Mouse (Mus musculus): ENCODE data around the gene Cbl. TPM values are rescaled to one million over a fixed set of nuclear protein-coding genes. Genes with fewer than 3 reads are reported as not detected.

Gene Cbl
- polyA plus RNA-seq, 1 experiment from 2014 or later = 16.4 TPM

DNA sequence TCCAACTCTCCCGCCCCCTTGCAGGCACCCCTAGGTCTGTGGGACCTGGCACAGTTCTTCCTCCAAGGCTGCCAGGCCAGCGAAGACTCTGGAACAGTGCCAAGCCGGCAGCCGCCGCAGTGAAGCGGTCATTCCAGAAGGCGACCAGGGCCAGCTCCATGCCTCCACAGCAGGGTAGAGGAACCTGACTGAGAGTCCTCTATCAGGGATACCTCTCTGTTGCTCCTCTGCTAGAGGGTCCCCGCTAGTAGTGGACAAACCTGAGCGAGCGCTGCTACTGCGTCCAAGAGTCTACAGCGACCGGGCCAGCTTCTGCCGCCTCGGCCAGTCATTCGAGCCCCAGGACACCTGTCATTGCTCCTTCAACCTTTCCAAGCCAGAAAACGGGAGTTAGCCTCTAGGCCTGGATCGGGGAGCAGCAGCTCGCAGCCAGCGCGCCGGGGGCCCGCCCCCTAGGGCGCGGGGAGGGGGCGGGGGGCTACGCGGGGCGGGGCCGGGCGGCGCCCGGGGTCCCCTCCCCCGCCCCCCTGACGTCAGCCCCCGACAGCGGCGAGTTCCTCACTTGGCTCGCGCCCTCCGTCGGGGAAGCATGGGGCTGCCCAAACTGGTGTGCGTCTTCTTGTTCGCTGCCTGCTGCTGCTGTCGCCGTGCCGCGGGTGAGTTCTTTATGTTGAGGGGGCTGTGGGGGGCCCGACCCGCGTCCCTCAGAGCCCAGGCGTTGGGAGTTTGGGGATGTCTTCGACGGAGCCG is 99.6 kb downstream of the Cbl start, which contains the start of gene Mcam:
TSS of gene Mcam (plus strand) at position 369 of the 750 bp plus-strand sequence.
- Histone ChIP-seq H3K4me3 (ENCODE audit: low read depth, low read length) (peak within 1 kb of the TSS; percentile 58), H3K27ac (replicated peaks; ENCODE audit: low read depth, low read length) (0 out of 2 replicates have a peak within 1 kb of the TSS, but pooled peaks have one; percentile 35), H3K4me1 (ENCODE audit: control insufficient read depth, insufficient read depth, low read length) (peaks cover 9% of the 10 kb centered on the region), H3K4me2 (ENCODE audit: low read depth, low read length) (peak within 1 kb of the TSS; percentile 90), H3K9ac (replicated peaks; ENCODE audit: low read length) (peak within 1 kb of the TSS; percentile 60), H3K27me3 (ENCODE audit: control insufficient read depth, insufficient read depth, low read length) (peaks cover 25% of the 10 kb centered on the region), H3K36me3 (replicated peaks; ENCODE audit: control insufficient read depth, insufficient read depth, low read depth, low read length) (no peaks in the 10 kb centered on the region), H3K9me3 (replicated peaks; ENCODE audit: control insufficient read depth, low read length) (no peaks in the 10 kb centered on the region)
- DNase-seq (ENCODE audit: low spot score) = peak; percentile 76
- no peak; the same call in 1 of the 2 replicates for ATAC-seq (replicated peaks; ENCODE audit: insufficient number of reproducible peaks, low FRiP score, low TSS enrichment, low read depth)
- WGBS = 1% methylated on average over 52 of the region's 55 CpGs

DNA sequence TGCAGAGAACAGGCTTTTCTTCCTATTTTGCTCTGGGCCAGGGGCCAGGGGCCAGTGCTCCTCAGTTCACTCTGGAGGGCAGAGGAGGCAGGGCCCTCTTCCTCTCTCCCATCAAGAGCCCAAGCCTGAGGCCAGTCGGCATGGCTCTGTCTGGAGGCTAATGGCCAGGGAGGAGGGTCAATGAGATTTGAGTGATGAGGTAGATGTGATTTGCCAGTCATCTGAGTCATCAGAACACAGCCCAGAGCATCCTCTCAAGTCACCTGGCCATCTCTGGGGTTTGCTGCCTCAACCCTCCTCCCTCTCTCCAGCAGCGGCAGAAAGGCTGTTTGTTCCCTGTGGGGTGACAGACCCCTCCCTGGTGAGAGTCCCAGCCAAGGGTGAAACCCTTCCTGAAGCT is 100.6 kb downstream of the Cbl start:
- Histone ChIP-seq H3K4me3 (ENCODE audit: low read depth, low read length) (peak overlapping the region; percentile 5; the same call in 1 of the 2 replicates), H3K9me3 (replicated peaks; ENCODE audit: control insufficient read depth, low read length) (no peaks in the 10 kb centered on the region), H3K9ac (replicated peaks; ENCODE audit: low read length) (0 out of 2 replicates have a peak overlapping the region, but pooled peaks have one; percentile 18), H3K27me3 (ENCODE audit: control insufficient read depth, insufficient read depth, low read length) (peaks cover 25% of the 10 kb centered on the region), H3K4me1 (ENCODE audit: control insufficient read depth, insufficient read depth, low read length) (peaks cover 9% of the 10 kb centered on the region), H3K36me3 (replicated peaks; ENCODE audit: control insufficient read depth, insufficient read depth, low read depth, low read length) (no peaks in the 10 kb centered on the region), H3K4me2 (ENCODE audit: low read depth, low read length) (peak overlapping the region; percentile 90), H3K27ac (replicated peaks; ENCODE audit: low read depth, low read length) (no peak overlapping the region)
- 15% methylated on average over 2 of the region's 2 CpGs for WGBS
- ATAC-seq (replicated peaks; ENCODE audit: insufficient number of reproducible peaks, low FRiP score, low TSS enrichment, low read depth) (no peak), DNase-seq (ENCODE audit: low spot score) (no peak)

DNA sequence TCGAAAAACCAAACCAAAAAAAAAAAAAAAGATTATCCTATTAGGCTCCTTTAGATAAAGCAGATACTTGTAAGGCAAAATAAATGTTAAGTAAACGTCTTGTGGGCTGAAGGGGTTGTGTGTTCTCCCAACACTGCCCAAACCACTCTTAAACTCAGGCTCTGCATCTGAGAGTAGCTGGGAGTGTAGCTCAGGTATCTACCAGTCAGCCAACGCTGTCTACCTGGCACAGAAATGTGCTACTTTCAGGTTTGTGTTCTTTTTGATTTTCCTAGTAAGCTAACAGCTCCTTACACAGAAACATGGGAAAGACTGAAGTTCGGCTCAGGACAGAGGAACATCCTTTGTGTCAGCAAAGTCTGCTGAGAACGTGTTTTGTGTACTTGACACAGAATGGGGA is 101.6 kb downstream of the Cbl start:
- ATAC-seq (replicated peaks; ENCODE audit: insufficient number of reproducible peaks, low FRiP score, low TSS enrichment, low read depth) = no peak
- H3K9ac ChIP-seq (replicated peaks; ENCODE audit: low read length) = no peak overlapping the region
- WGBS = 62% methylated on average over 5 of the region's 5 CpGs
- no peak for DNase-seq (ENCODE audit: low spot score)
- H3K4me2 ChIP-seq (ENCODE audit: low read depth, low read length) = no peak overlapping the region
- no peak overlapping the region for H3K4me3 ChIP-seq (ENCODE audit: low read depth, low read length)
- no peaks in the 10 kb centered on the region for H3K9me3 ChIP-seq (replicated peaks; ENCODE audit: control insufficient read depth, low read length)
- H3K36me3 ChIP-seq (replicated peaks; ENCODE audit: control insufficient read depth, insufficient read depth, low read depth, low read length) = no peaks in the 10 kb centered on the region
- peaks cover 25% of the 10 kb centered on the region for H3K27me3 ChIP-seq (ENCODE audit: control insufficient read depth, insufficient read depth, low read length)
- no peak overlapping the region for H3K27ac ChIP-seq (replicated peaks; ENCODE audit: low read depth, low read length)
- H3K4me1 ChIP-seq (ENCODE audit: control insufficient read depth, insufficient read depth, low read length) = peaks cover 9% of the 10 kb centered on the region

GRCm38 (mm10) chr9:44131276-44131590 is 102.6 kb downstream of the Cbl start:
- H3K9me3 ChIP-seq (replicated peaks; ENCODE audit: control insufficient read depth, low read length) = no peaks in the 10 kb centered on the region
- H3K4me3 ChIP-seq (ENCODE audit: low read depth, low read length) = no peak overlapping the region
- no peak overlapping the region for H3K27ac ChIP-seq (replicated peaks; ENCODE audit: low read depth, low read length)
- whole genome bisulfite sequencing = 28% methylated on average over 7 of the region's 7 CpGs
- H3K36me3 ChIP-seq (replicated peaks; ENCODE audit: control insufficient read depth, insufficient read depth, low read depth, low read length) = no peaks in the 10 kb centered on the region
- DNase-seq (ENCODE audit: low spot score) (no peak), ATAC-seq (replicated peaks; ENCODE audit: insufficient number of reproducible peaks, low FRiP score, low TSS enrichment, low read depth) (no peak)
- H3K4me1 ChIP-seq (ENCODE audit: control insufficient read depth, insufficient read depth, low read length) = peaks cover 9% of the 10 kb centered on the region
- peaks cover 24% of the 10 kb centered on the region for H3K27me3 ChIP-seq (ENCODE audit: control insufficient read depth, insufficient read depth, low read length)
- H3K9ac ChIP-seq (replicated peaks; ENCODE audit: low read length) = no peak overlapping the region; the same call in 1 of the 2 replicates
- H3K4me2 ChIP-seq (ENCODE audit: low read depth, low read length) = no peak overlapping the region

GRCm38 (mm10) chr9:44130581-44131275 is 103.1 kb downstream of the Cbl start:
- Histone ChIP-seq H3K9me3 (replicated peaks; ENCODE audit: control insufficient read depth, low read length) (no peaks in the 10 kb centered on the region), H3K9ac (replicated peaks; ENCODE audit: low read length) (no peak overlapping the region; the same call in 1 of the 2 replicates), H3K4me3 (ENCODE audit: low read depth, low read length) (peak overlapping the region; percentile 33; the same call in 1 of the 2 replicates), H3K36me3 (replicated peaks; ENCODE audit: control insufficient read depth, insufficient read depth, low read depth, low read length) (no peaks in the 10 kb centered on the region), H3K4me1 (ENCODE audit: control insufficient read depth, insufficient read depth, low read length) (peaks cover 9% of the 10 kb centered on the region), H3K4me2 (ENCODE audit: low read depth, low read length) (peak overlapping the region; percentile 74), H3K27me3 (ENCODE audit: control insufficient read depth, insufficient read depth, low read length) (peaks cover 22% of the 10 kb centered on the region), H3K27ac (replicated peaks; ENCODE audit: low read depth, low read length) (peak overlapping the region; percentile 29; the same call in 1 of the 2 replicates)
- whole genome bisulfite sequencing = 8% methylated on average over 17 of the region's 19 CpGs
- ATAC-seq (replicated peaks; ENCODE audit: insufficient number of reproducible peaks, low FRiP score, low TSS enrichment, low read depth) = peak; percentile 55
- DNase-seq (ENCODE audit: low spot score) = peak; percentile 56

- DNase-seq (ENCODE audit: low spot score) = peak; percentile 80
- peak overlapping the region; percentile 60 for H3K9ac ChIP-seq (replicated peaks; ENCODE audit: low read length)
- under 1% methylated on average over 27 of the region's 27 CpGs for WGBS
- H3K4me2 ChIP-seq (ENCODE audit: low read depth, low read length) = peak overlapping the region; percentile 74
- peak; percentile 53 for ATAC-seq (replicated peaks; ENCODE audit: insufficient number of reproducible peaks, low FRiP score, low TSS enrichment, low read depth)
- H3K36me3 ChIP-seq (replicated peaks; ENCODE audit: control insufficient read depth, insufficient read depth, low read depth, low read length) = no peaks in the 10 kb centered on the region
- H3K4me1 ChIP-seq (ENCODE audit: control insufficient read depth, insufficient read depth, low read length) = peaks cover 6% of the 10 kb centered on the region
- H3K27ac ChIP-seq (replicated peaks; ENCODE audit: low read depth, low read length) = peak overlapping the region; percentile 29; the same call in 1 of the 2 replicates
- no peaks in the 10 kb centered on the region for H3K9me3 ChIP-seq (replicated peaks; ENCODE audit: control insufficient read depth, low read length)
- peak overlapping the region; percentile 33 for H3K4me3 ChIP-seq (ENCODE audit: low read depth, low read length)
- peaks cover 17% of the 10 kb centered on the region for H3K27me3 ChIP-seq (ENCODE audit: control insufficient read depth, insufficient read depth, low read length)
These were observed 103.8 kb downstream of the Cbl start for GRCm38 (mm10) chr9:44130034-44130433.

DNA sequence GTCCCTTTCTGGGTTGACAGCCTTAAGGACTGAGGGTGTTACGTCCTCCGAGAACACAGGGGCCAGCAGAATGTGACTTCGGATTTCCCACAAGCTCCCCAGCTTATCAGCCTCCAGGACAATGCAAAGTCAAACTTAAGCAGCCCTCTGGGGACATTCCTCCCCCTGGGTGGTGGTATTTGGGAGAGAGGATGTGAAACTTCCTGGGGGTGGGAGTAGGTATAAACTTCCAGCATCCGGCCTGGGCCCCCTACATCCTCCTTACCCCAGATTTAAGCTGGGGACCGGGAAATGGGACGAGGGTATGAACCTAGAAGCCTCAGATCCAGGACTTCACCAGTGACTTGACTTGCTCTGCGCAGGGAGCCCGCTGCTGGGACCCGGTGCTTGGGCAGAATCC is 104.2 kb downstream of the Cbl start:
- H3K27ac ChIP-seq (replicated peaks; ENCODE audit: low read depth, low read length) = peak overlapping the region; percentile 29; the same call in 1 of the 2 replicates
- 1% methylated on average over 9 of the region's 9 CpGs for WGBS
- H3K9ac ChIP-seq (replicated peaks; ENCODE audit: low read length) = peak overlapping the region; percentile 60
- H3K4me1 ChIP-seq (ENCODE audit: control insufficient read depth, insufficient read depth, low read length) = peaks cover 6% of the 10 kb centered on the region
- no peaks in the 10 kb centered on the region for H3K36me3 ChIP-seq (replicated peaks; ENCODE audit: control insufficient read depth, insufficient read depth, low read depth, low read length)
- ATAC-seq (replicated peaks; ENCODE audit: insufficient number of reproducible peaks, low FRiP score, low TSS enrichment, low read depth) = peak; percentile 0; the same call in 1 of the 2 replicates
- H3K4me3 ChIP-seq (ENCODE audit: low read depth, low read length) = peak overlapping the region; percentile 33
- H3K9me3 ChIP-seq (replicated peaks; ENCODE audit: control insufficient read depth, low read length) = no peaks in the 10 kb centered on the region
- peaks cover 14% of the 10 kb centered on the region for H3K27me3 ChIP-seq (ENCODE audit: control insufficient read depth, insufficient read depth, low read length)
- H3K4me2 ChIP-seq (ENCODE audit: low read depth, low read length) = peak overlapping the region; percentile 74
- no peak for DNase-seq (ENCODE audit: low spot score)

- ATAC-seq (replicated peaks; ENCODE audit: insufficient number of reproducible peaks, low FRiP score, low TSS enrichment, low read depth) = no peak
- H3K4me2 ChIP-seq (ENCODE audit: low read depth, low read length) = no peak overlapping the region
- no peaks in the 10 kb centered on the region for H3K9me3 ChIP-seq (replicated peaks; ENCODE audit: control insufficient read depth, low read length)
- H3K36me3 ChIP-seq (replicated peaks; ENCODE audit: control insufficient read depth, insufficient read depth, low read depth, low read length) = no peaks in the 10 kb centered on the region
- no peak for DNase-seq (ENCODE audit: low spot score)
- no peak overlapping the region for H3K9ac ChIP-seq (replicated peaks; ENCODE audit: low read length)
- no peak overlapping the region for H3K4me3 ChIP-seq (ENCODE audit: low read depth, low read length)
- no peak overlapping the region for H3K27ac ChIP-seq (replicated peaks; ENCODE audit: low read depth, low read length)
- no peaks in the 10 kb centered on the region for H3K27me3 ChIP-seq (ENCODE audit: control insufficient read depth, insufficient read depth, low read length)
- peaks cover 3% of the 10 kb centered on the region for H3K4me1 ChIP-seq (ENCODE audit: control insufficient read depth, insufficient read depth, low read length)
- 61% methylated on average over 3 of the region's 3 CpGs for WGBS
These were observed 106.5 kb downstream of the Cbl start for GRCm38 (mm10) chr9:44127351-44127801.

All from embryonic facial prominence, embryonic 11.5 days (tissue).